8 mouse cellular contexts compared by ENCODE assay signal in the genomic region with DNA sequence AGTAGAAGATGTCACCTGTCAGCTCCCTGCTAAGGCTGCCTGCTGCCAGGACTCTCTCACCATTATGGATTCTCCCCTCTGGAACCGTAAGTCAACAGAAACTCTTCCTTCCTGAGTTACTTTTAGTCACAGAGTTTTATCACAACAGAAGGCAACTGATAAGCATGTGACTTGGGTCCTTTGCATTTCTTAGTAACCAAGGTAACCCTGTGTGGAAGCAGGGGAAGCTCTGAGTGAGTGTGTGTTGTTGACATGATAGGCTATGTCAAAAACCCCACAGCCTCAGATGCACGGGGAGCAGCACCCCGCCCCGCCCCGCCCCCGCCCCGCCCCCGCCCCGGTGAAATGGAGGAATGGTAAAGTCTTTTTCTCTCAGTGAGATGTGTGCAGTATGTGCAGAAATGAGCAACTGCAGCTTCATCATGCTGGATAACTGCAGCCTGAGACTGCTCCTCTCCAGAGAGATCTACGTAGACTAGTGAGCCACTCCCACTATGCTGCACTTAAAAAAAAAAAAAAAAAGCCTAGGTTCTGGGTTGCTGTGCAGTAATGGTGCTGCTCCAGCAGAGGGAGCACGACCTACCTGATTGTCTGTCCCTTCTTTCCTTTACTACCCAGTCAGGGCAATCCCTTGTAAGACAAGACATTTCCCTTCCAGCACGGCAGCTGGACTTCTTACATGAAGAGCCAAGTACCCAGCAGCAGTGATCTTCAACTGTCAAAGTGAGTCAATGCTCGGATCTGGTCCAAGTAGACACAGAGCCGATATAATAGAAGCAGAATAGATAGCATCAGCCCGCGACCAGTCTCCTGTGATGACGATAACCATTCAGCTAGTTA.
DNase-seq lines count a peak whose midpoint lies in the region; ATAC-seq and TF ChIP-seq lines count a peak whose summit lies in the region.

No protein-coding gene starts in this region.

- ATAC-seq in limb, embryonic 15.5 days (ENCODE audit: insufficient number of reproducible peaks, low FRiP score, low TSS enrichment, low read depth) = no peak
- peak; percentile 83 for ATAC-seq in midbrain, postnatal 0 days (ENCODE audit: low FRiP score)
- peak; percentile 77; the same call in 1 of the 2 replicates for ATAC-seq in stomach, embryonic 15.5 days (ENCODE audit: insufficient read depth, low FRiP score, low read depth)

- H3K27ac ChIP-seq in testis, adult 2 months (ENCODE audit: control insufficient read depth, insufficient read depth, low read depth, low read length) = no peak overlapping the region
- no peak overlapping the region for H3K27ac ChIP-seq in limb, embryonic 15.5 days
- H3K27ac ChIP-seq in midbrain, postnatal 0 days (ENCODE audit: low read depth, low read length) = peak overlapping the region; percentile 6; the same call in 1 of the 2 replicates
- no peak overlapping the region for H3K27ac ChIP-seq in stomach, embryonic 15.5 days

- no peaks in the 10 kb centered on the region for H3K4me1 ChIP-seq in testis, adult 2 months (ENCODE audit: control insufficient read depth, insufficient read depth, low read length)
- H3K4me1 ChIP-seq in limb, embryonic 15.5 days = peaks cover 3% of the 10 kb centered on the region; the same call in 1 of the 2 replicates
- no peaks in the 10 kb centered on the region for H3K4me1 ChIP-seq in midbrain, postnatal 0 days (ENCODE audit: insufficient read depth, low read length)
- H3K4me1 ChIP-seq in stomach, embryonic 15.5 days = 0 out of 2 replicates have a peak, but pooled peaks cover 3% of the 10 kb centered on the region

- no peaks in the 10 kb centered on the region for H3K36me3 ChIP-seq in testis, adult 2 months (ENCODE audit: control insufficient read depth, insufficient read depth, low read length)
- H3K36me3 ChIP-seq in limb, embryonic 15.5 days = no peaks in the 10 kb centered on the region
- H3K36me3 ChIP-seq in midbrain, postnatal 0 days (ENCODE audit: insufficient read depth, low read length) = no peaks in the 10 kb centered on the region
- H3K36me3 ChIP-seq in stomach, embryonic 15.5 days = no peaks in the 10 kb centered on the region

- H3K9me3 ChIP-seq in limb, embryonic 15.5 days = no peaks in the 10 kb centered on the region
- no peaks in the 10 kb centered on the region for H3K9me3 ChIP-seq in midbrain, postnatal 0 days (ENCODE audit: low read length)
- no peaks in the 10 kb centered on the region for H3K9me3 ChIP-seq in stomach, embryonic 15.5 days

- no peak overlapping the region for H3K4me3 ChIP-seq in testis, adult 2 months (ENCODE audit: control insufficient read depth, low read depth, low read length)
- H3K4me3 ChIP-seq in limb, embryonic 15.5 days = peak overlapping the region; percentile 15
- peak overlapping the region; percentile 17; the same call in 1 of the 2 replicates for H3K4me3 ChIP-seq in midbrain, postnatal 0 days (ENCODE audit: low read depth, low read length)
- no peak overlapping the region for H3K4me3 ChIP-seq in stomach, embryonic 15.5 days (replicated peaks)

- no peak for DNase-seq in testis, postnatal 14 days (ENCODE audit: low spot score)
- peak; percentile 83 to 84 for DNase-seq in cerebellum, postnatal 10 days
- DNase-seq in gastrocnemius, postnatal 14 days = peak; percentile 27
- DNase-seq in kidney, adult 18-20 months = peak; percentile 53
- peak; percentile 83 for DNase-seq in midbrain, postnatal 0 days (ENCODE audit: low spot score)

- H3K4me2 ChIP-seq in limb, embryonic 15.5 days = peak overlapping the region; percentile 36
- H3K4me2 ChIP-seq in midbrain, postnatal 0 days (ENCODE audit: low read depth, low read length, poor library complexity, severe bottlenecking) = peak overlapping the region; percentile 42
- H3K4me2 ChIP-seq in stomach, embryonic 15.5 days = peak overlapping the region; percentile 31

- WGBS in limb, embryonic 15.5 days = 46% methylated on average over 17 of the region's 17 CpGs
- WGBS in midbrain, postnatal 0 days = 41% methylated on average over 17 of the region's 17 CpGs
- WGBS in stomach, embryonic 15.5 days = 34% methylated on average over 17 of the region's 17 CpGs

- no peaks in the 10 kb centered on the region for H3K27me3 ChIP-seq in testis, adult 2 months (ENCODE audit: control insufficient read depth, insufficient read depth, low read length)
- H3K27me3 ChIP-seq in limb, embryonic 15.5 days = no peaks in the 10 kb centered on the region
- no peaks in the 10 kb centered on the region for H3K27me3 ChIP-seq in midbrain, postnatal 0 days (ENCODE audit: insufficient read depth, low read length)
- H3K27me3 ChIP-seq in stomach, embryonic 15.5 days (replicated peaks) = no peaks in the 10 kb centered on the region

- intact Hi-C loops in gastrocnemius, postnatal 14 days (cut with DNase I; ENCODE audit: low total_unique reads) = no loop called here

- TF ChIP-seq CTCF in testis, adult 2 months (IDR thresholded peaks at IDR 0.05; ENCODE audit: control insufficient read depth, insufficient read depth, insufficient replicate concordance, low read depth, low read length) = peak; percentile 20; the same call in 1 of the 2 replicates
- peak; percentile 83 for TF ChIP-seq CTCF in midbrain, postnatal 0 days (IDR thresholded peaks at IDR 0.05)

- no peak for TF ChIP-seq POLR2A in testis, adult 2 months (IDR thresholded peaks at IDR 0.05; ENCODE audit: control insufficient read depth, low read depth, low read length)

- no peak overlapping the region for H3K9ac ChIP-seq in limb, embryonic 15.5 days
- no peak overlapping the region; the same call in 1 of the 2 replicates for H3K9ac ChIP-seq in midbrain, postnatal 0 days (replicated peaks; ENCODE audit: low read length, poor library complexity, severe bottlenecking)
- H3K9ac ChIP-seq in stomach, embryonic 15.5 days = no peak overlapping the region

Comparison
In these comparisons a context has a peak if more than half of its experiments do, and no peak if none do; other contexts are left out.
1. H3K4me3 ChIP-seq: peak in limb, embryonic 15.5 days (single experiment) and midbrain, postnatal 0 days (single experiment); none in testis, adult 2 months (single experiment) and stomach, embryonic 15.5 days (single experiment).
2. Peak in every context shown above with its lines, with median percentiles within 50 percentile points of each other: H3K4me2 ChIP-seq.